Mouse (Mus musculus) intestine, embryonic 15.5 days (tissue): ENCODE data around the gene a. TPM values are rescaled to one million over a fixed set of nuclear protein-coding genes. Genes with fewer than 3 reads are reported as not detected.
A peak's percentile ranks its signal among the peaks of the same experiment; 100 is the strongest.
"Not testable (repeated sequence)": the region's sequence is repeated elsewhere in the genome, so short reads cannot be mapped to it uniquely, and the experiment has no call there.

Experiments
- ATAC-seq: fragments of 200-750 bp; cut with Nextera tagmentation; 2 replicates; pipeline ENCODE4 v1.8.0; 2017; ENCODE audit warnings: moderate TSS enrichment, moderate library complexity
- H3K27ac ChIP-seq: fragments of 300-500 bp; sonication (generic); 2 replicates; pipeline ENCODE4 v1.5.1; 2015; ENCODE audit warnings: mild to moderate bottlenecking, inconsistent platforms
- H3K27me3 ChIP-seq: fragments of 300-500 bp; sonication (generic); replicated peaks from 2 replicates; pipeline ENCODE4 v1.6.1; 2015; ENCODE audit warnings: inconsistent platforms
- H3K36me3 ChIP-seq: fragments of 300-500 bp; sonication (generic); 2 replicates; pipeline ENCODE4 v1.6.1; 2015; ENCODE audit warnings: inconsistent platforms
- H3K4me1 ChIP-seq: fragments of 300-500 bp; sonication (generic); replicated peaks from 2 replicates; pipeline ENCODE4 v1.6.1; 2015; ENCODE audit warnings: inconsistent platforms
- H3K4me2 ChIP-seq: fragments of 300-500 bp; sonication (generic); replicated peaks from 2 replicates; pipeline ENCODE4 v1.6.1; 2015; ENCODE audit warnings: mild to moderate bottlenecking, inconsistent platforms
- H3K4me3 ChIP-seq: fragments of 300-500 bp; sonication (generic); replicated peaks from 2 replicates; pipeline ENCODE4 v1.5.1; 2015; ENCODE audit warnings: inconsistent platforms
- H3K9ac ChIP-seq: fragments of 300-500 bp; sonication (generic); 2 replicates; pipeline ENCODE4 v1.6.1; 2015; ENCODE audit warnings: inconsistent platforms
- H3K9me3 ChIP-seq: fragments of 300-500 bp; sonication (generic); 2 replicates; pipeline ENCODE4 v1.6.1; 2016; ENCODE audit warnings: inconsistent platforms
- WGBS: fragments of 180-500 bp; shearing (Covaris S2); methylation state at CpG from one replicate; pipeline ENCODE4 v1.1.7; 2015; 5-methylcytosine and 5-hydroxymethylcytosine counted together
- polyA plus RNA-seq: library from polyadenylated mRNA; unstranded; fragments of >200 nt; fragmentation: Nextera tagmentation; extraction: Ambion mirVana; gene quantifications from 2 replicates; pipeline ENCODE4 v1.2.1, GENCODE M21; 2015

Gene a
- polyA plus RNA-seq, 1 experiment from 2014 or later = 0.63 TPM

DNA sequence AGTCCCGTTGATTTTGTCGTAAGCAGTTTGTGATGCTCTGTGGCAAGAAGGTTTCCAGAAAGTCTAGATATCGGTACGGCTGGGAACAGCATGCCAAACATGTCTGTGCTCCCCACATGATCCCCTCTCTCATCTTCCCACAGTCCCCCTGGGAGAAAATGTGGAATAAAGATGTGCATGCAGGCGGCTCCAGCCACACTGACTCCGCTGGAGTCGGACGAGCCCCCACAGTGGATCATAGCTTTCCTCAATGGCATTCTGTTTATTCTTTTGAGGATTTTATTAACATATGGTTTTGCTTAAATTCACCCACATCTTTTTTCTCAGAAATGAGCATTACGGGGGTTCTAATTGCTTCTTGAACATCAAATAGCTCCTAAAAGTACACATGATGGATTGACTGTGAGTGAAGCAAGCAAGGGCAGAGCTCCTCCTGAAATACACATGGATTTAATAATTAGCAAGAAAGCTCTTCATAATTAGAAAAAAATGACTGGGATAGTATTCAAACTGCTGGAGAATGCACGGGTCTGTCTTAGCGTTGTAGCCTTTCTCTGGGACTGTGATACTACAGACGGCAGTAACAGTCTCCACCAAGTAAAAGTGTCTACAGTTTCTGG lies 124.8 kb downstream of the a start:
- H3K4me2 ChIP-seq = no peak overlapping the region
- H3K4me3 ChIP-seq = no peak overlapping the region
- no peaks in the 10 kb centered on the region for H3K27me3 ChIP-seq
- no peak overlapping the region for H3K27ac ChIP-seq
- H3K9ac ChIP-seq = no peak overlapping the region
- H3K36me3 ChIP-seq = no peaks in the 10 kb centered on the region
- H3K4me1 ChIP-seq = no peaks in the 10 kb centered on the region; the same call in 1 of the 2 replicates
- WGBS = 69% methylated on average over 12 of the region's 12 CpGs
- no peaks in the 10 kb centered on the region for H3K9me3 ChIP-seq
- ATAC-seq = no peak

- H3K9me3 ChIP-seq = no peaks in the 10 kb centered on the region
- H3K4me1 ChIP-seq = no peaks in the 10 kb centered on the region; the same call in 1 of the 2 replicates
- no peak overlapping the region for H3K4me3 ChIP-seq
- H3K9ac ChIP-seq = no peak overlapping the region
- no peak overlapping the region for H3K27ac ChIP-seq
- no peak overlapping the region for H3K4me2 ChIP-seq
- ATAC-seq = no peak
- H3K36me3 ChIP-seq = no peaks in the 10 kb centered on the region
- 28% methylated on average over 2 of the region's 2 CpGs for WGBS
- H3K27me3 ChIP-seq = no peaks in the 10 kb centered on the region
Observed at GRCm38 (mm10) chr2:154916547-154916946, 125.3 kb downstream of the a start.

GRCm38 (mm10) chr2:154917866-154918641 lies 126.9 kb downstream of the a start:
- H3K4me3 ChIP-seq = no peak overlapping the region
- H3K27ac ChIP-seq = no peak overlapping the region
- no peaks in the 10 kb centered on the region; the same call in 1 of the 2 replicates for H3K4me1 ChIP-seq
- no peaks in the 10 kb centered on the region for H3K9me3 ChIP-seq
- no peaks in the 10 kb centered on the region for H3K36me3 ChIP-seq
- no peak overlapping the region for H3K4me2 ChIP-seq
- ATAC-seq = peak; percentile 77
- no peaks in the 10 kb centered on the region for H3K27me3 ChIP-seq
- WGBS = 59% methylated on average over 13 of the region's 13 CpGs
- H3K9ac ChIP-seq = no peak overlapping the region

DNA sequence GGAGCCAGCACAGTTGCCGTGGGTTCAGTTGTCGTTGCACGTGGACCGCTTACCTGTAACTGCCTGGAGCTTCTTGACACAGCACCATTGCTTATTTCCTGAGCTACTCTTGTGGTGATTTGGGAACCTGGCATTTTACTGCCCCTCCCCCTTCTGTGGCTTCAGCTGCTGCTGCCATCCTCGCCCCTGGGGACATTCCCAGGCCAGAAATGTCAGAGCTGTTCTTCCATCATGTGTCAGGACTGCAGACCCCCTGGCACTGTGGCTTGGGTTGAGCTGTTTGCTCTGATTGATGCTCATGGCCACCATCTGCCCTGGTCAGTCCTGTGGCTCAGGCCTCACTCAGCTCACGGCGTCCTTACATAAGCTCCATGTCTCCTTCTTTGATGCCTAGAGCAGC lies 129.7 kb downstream of the a start:
- Histone ChIP-seq H3K27ac (no peak overlapping the region), H3K4me3 (no peak overlapping the region)

DNA sequence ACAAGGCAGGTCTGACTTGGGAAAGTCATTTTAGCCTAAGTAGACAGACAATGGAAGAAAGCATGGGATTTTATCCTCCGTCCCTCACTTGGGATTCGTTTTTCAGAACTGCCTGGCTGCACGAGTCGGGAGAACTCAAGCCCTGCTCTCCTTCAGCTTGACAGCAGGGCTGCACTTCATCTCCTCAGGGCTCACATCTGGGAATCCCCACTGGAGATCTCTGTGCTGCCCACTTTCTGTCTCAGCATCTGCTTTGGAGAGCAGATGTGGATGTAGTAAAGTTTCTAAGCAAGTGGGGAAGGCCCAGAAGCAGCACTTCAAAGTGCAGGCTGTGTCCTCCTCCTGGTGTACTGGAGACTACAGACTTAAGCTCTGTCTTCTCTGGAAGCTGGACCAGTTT lies 130.9 kb downstream of the a start:
- not testable (repeated sequence) for H3K36me3 ChIP-seq
- no CpG with 5 or more reads among the region's 4 CpGs for WGBS
- ATAC-seq = peak; percentile 67

More for the DNA sequence above, 129.7 kb downstream of the a start:
- H3K27me3 ChIP-seq = no peaks in the 10 kb centered on the region
- H3K36me3 ChIP-seq = no peaks in the 10 kb centered on the region
- H3K4me2 ChIP-seq = no peak overlapping the region
- ATAC-seq = no peak
- no peaks in the 10 kb centered on the region; the same call in 1 of the 2 replicates for H3K4me1 ChIP-seq
- no peaks in the 10 kb centered on the region for H3K9me3 ChIP-seq
- WGBS = 78% methylated on average over 7 of the region's 7 CpGs
- no peak overlapping the region for H3K9ac ChIP-seq

DNA sequence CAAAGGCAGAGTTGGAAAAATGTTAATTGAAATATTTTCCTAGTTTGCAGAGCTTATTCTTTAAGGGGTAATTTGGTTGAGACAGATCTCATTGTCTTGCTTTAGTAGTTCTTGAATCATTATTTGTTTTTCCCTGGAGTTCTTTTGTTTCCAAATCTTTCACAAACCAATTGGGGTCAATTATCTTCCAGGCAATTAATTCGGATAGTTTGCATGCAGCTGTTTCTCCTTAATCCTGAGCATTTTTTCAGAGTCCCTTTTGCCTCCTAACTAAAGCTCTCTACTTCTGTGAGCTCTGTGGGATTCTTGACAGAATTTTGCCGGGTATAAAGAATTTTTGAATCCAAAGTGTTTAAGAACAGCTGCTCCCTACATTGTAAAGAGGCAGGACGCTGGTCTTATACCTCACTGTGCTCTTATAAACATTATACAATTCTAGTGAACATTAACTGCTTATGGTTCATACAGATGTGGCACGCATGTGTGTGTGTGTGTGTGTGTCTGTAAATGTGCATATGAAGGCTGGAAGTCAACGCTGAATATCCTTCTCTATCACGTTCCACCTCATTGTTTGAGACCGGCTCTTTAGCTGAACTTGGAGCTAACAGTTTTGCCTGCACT lies 134.3 kb downstream of the a start:
- H3K4me1 ChIP-seq = no peaks in the 10 kb centered on the region; the same call in 1 of the 2 replicates
- no peak overlapping the region for H3K9ac ChIP-seq
- no peak overlapping the region for H3K4me2 ChIP-seq
- H3K27ac ChIP-seq = no peak overlapping the region
- H3K9me3 ChIP-seq = no peaks in the 10 kb centered on the region
- no peak for ATAC-seq
- 40% methylated on average over 7 of the region's 7 CpGs for WGBS
- no peaks in the 10 kb centered on the region for H3K27me3 ChIP-seq
- no peaks in the 10 kb centered on the region for H3K36me3 ChIP-seq
- H3K4me3 ChIP-seq = no peak overlapping the region

More for the DNA sequence above, 130.9 kb downstream of the a start:
- not testable (repeated sequence) for H3K9ac ChIP-seq, H3K4me2 ChIP-seq, H3K27me3 ChIP-seq, H3K27ac ChIP-seq, H3K4me1 ChIP-seq, H3K9me3 ChIP-seq, H3K4me3 ChIP-seq

GRCm38 (mm10) chr2:154926843-154927242 lies 135.6 kb downstream of the a start:
- Histone ChIP-seq H3K9ac (no peak overlapping the region), H3K4me3 (no peak overlapping the region), H3K27me3 (no peaks in the 10 kb centered on the region; the same call in 1 of the 2 replicates), H3K4me2 (no peak overlapping the region), H3K27ac (no peak overlapping the region), H3K36me3 (no peaks in the 10 kb centered on the region), H3K9me3 (no peaks in the 10 kb centered on the region), H3K4me1 (no peaks in the 10 kb centered on the region; the same call in 1 of the 2 replicates)
- 72% methylated on average over 6 of the region's 6 CpGs for WGBS
- ATAC-seq = no peak

- H3K4me3 ChIP-seq = no peak overlapping the region
- no peaks in the 10 kb centered on the region for H3K36me3 ChIP-seq
- ATAC-seq = no peak
- no peaks in the 10 kb centered on the region; the same call in 1 of the 2 replicates for H3K27me3 ChIP-seq
- no peak overlapping the region for H3K27ac ChIP-seq
- H3K4me2 ChIP-seq = no peak overlapping the region
- H3K9me3 ChIP-seq = no peaks in the 10 kb centered on the region
- H3K4me1 ChIP-seq = no peaks in the 10 kb centered on the region; the same call in 1 of the 2 replicates
- 69% methylated on average over 2 of the region's 2 CpGs for WGBS
- no peak overlapping the region for H3K9ac ChIP-seq
Observed at GRCm38 (mm10) chr2:154928298-154928697, 137.1 kb downstream of the a start.

DNA sequence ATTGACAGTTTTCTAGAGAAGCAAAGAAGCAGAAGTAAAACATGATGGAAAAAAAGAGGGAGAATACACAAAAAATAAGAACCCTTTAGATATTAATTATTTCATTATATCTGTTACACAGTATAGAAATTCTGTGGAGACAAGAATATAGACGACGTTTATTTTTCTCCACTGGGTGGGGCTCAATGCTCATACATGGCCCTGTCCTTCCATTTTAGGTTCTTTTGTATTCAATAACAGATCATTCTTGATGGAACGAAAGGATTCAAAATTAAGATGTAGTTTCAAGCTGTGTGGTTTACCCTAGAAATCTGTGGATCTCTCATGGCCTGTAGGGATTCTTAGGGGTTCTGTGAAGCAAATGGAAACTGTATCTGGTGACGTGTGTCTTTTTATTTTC lies 142.7 kb downstream of the a start:
- ATAC-seq = no peak
- Histone ChIP-seq H3K9me3 (no peaks in the 10 kb centered on the region), H3K4me2 (no peak overlapping the region)

GRCm38 (mm10) chr2:154936106-154936505 lies 144.9 kb downstream of the a start:
- no peak for ATAC-seq
- H3K9ac ChIP-seq = no peak overlapping the region
- no peak overlapping the region for H3K4me3 ChIP-seq
- H3K4me2 ChIP-seq = no peak overlapping the region
- no peaks in the 10 kb centered on the region; the same call in 1 of the 2 replicates for H3K27me3 ChIP-seq
- H3K36me3 ChIP-seq = no peaks in the 10 kb centered on the region
- no peaks in the 10 kb centered on the region for H3K4me1 ChIP-seq
- no peak overlapping the region for H3K27ac ChIP-seq
- no peaks in the 10 kb centered on the region for H3K9me3 ChIP-seq
- WGBS = 70% methylated on average over 6 of the region's 6 CpGs

More for the DNA sequence above, 142.7 kb downstream of the a start:
- no peaks in the 10 kb centered on the region for H3K36me3 ChIP-seq
- H3K27ac ChIP-seq = no peak overlapping the region
- 65% methylated on average over 4 of the region's 4 CpGs for WGBS
- no peak overlapping the region for H3K9ac ChIP-seq
- no peaks in the 10 kb centered on the region; the same call in 1 of the 2 replicates for H3K27me3 ChIP-seq
- H3K4me3 ChIP-seq = no peak overlapping the region
- no peaks in the 10 kb centered on the region for H3K4me1 ChIP-seq

GRCm38 (mm10) chr2:154936536-154937155 lies 145.4 kb downstream of the a start:
- no peak overlapping the region for H3K27ac ChIP-seq
- no peak overlapping the region for H3K9ac ChIP-seq
- ATAC-seq = no peak
- no peaks in the 10 kb centered on the region for H3K36me3 ChIP-seq
- H3K4me1 ChIP-seq = no peaks in the 10 kb centered on the region
- no peak overlapping the region for H3K4me3 ChIP-seq
- no peaks in the 10 kb centered on the region; the same call in 1 of the 2 replicates for H3K27me3 ChIP-seq
- H3K9me3 ChIP-seq = no peaks in the 10 kb centered on the region
- 71% methylated on average over 11 of the region's 11 CpGs for WGBS
- H3K4me2 ChIP-seq = no peak overlapping the region
